Mouse (Mus musculus): Measurements from ENCODE around the gene Kdsr. TPM values are rescaled to one million over a fixed set of nuclear protein-coding genes. Genes with fewer than 3 reads are reported as not detected.
"Not testable (repeated sequence)": the region's sequence is repeated elsewhere in the genome, so short reads cannot be mapped to it uniquely, and the experiment has no call there.

Kdsr gene
- polyA plus RNA-seq, 1 experiment from 2014 or later = 8.0 TPM

DNA sequence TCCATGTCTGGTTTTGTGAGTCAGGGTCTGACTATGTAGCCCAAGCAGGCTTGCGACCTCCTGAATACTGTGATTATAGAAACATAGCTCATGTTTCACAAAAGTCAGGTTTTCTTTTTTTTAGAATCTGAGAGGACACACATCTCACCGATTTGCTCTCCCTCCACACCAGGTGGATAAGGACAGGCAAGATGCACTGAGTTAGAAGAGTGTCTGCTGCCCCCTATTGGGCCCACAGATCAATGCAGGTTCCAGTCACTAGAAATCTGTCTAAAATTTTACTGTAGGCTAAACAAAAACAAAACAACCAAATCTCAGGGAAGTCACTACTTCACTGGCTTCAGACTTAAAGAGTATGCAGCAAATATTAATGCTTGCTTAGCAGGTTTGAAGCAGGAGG is 23.9 kb downstream of the Kdsr start:
- no peak overlapping the region for H3K27ac ChIP-seq (ENCODE audit: low read depth)
- DNase-seq (peak; percentile 50), ATAC-seq (no peak)
- peaks cover 13% of the 10 kb centered on the region for H3K36me3 ChIP-seq (replicated peaks; ENCODE audit: insufficient read depth, low read length)
- no peak overlapping the region for H3K4me2 ChIP-seq (ENCODE audit: low read depth, low read length)
- no peak overlapping the region for H3K9ac ChIP-seq (replicated peaks)
- H3K9me3 ChIP-seq (ENCODE audit: low read length) = no peaks in the 10 kb centered on the region
- WGBS (ENCODE audit: insufficient replicate concordance) = 68% methylated on average over 2 of the region's 2 CpGs
- H3K4me3 ChIP-seq (ENCODE audit: low read depth, low read length) = no peak overlapping the region
- H3K4me1 ChIP-seq (ENCODE audit: insufficient read depth) = no peaks in the 10 kb centered on the region
- H3K27me3 ChIP-seq (ENCODE audit: insufficient read depth, low read length) = no peaks in the 10 kb centered on the region
- TF ChIP-seq CTCF (IDR thresholded peaks at IDR 0.05; ENCODE audit: low read depth) (peak; percentile 75), EP300 (IDR thresholded peaks at IDR 0.05; ENCODE audit: low read depth) (no peak)

DNA sequence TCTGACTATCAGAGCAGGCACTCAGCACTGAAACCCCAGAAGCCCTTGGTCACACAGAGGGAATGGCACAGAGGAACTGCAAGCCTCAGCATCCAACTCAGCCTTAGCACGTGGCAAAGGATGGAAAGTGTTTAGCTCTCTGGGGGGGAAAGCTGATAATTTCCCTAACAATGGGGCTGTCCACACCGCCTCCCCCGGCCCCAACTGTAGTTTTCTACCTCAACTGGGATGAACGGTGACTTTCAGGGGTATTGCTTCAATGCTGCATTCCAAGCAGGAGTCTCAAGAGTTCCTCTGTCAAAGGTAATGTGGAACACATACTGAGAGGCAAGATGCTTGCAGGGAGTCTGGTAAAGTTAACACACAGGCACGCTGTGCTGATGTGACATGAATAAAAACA is 37.5 kb downstream of the Kdsr start:
- Histone ChIP-seq H3K4me2 (ENCODE audit: low read depth, low read length) (no peak overlapping the region), H3K27ac (ENCODE audit: low read depth) (no peak overlapping the region), H3K4me1 (ENCODE audit: insufficient read depth) (no peaks in the 10 kb centered on the region), H3K36me3 (replicated peaks; ENCODE audit: insufficient read depth, low read length) (0 out of 2 replicates have a peak, but pooled peaks cover 3% of the 10 kb centered on the region), H3K9ac (replicated peaks) (no peak overlapping the region), H3K27me3 (ENCODE audit: insufficient read depth, low read length) (no peaks in the 10 kb centered on the region), H3K4me3 (ENCODE audit: low read depth, low read length) (no peak overlapping the region), H3K9me3 (ENCODE audit: low read length) (no peaks in the 10 kb centered on the region)
- DNase-seq (no peak), ATAC-seq (no peak)
- 75% methylated on average over 5 of the region's 5 CpGs for WGBS (ENCODE audit: insufficient replicate concordance)
- TF ChIP-seq EP300 (IDR thresholded peaks at IDR 0.05; ENCODE audit: low read depth) (no peak), CTCF (IDR thresholded peaks at IDR 0.05; ENCODE audit: low read depth) (no peak)

DNA sequence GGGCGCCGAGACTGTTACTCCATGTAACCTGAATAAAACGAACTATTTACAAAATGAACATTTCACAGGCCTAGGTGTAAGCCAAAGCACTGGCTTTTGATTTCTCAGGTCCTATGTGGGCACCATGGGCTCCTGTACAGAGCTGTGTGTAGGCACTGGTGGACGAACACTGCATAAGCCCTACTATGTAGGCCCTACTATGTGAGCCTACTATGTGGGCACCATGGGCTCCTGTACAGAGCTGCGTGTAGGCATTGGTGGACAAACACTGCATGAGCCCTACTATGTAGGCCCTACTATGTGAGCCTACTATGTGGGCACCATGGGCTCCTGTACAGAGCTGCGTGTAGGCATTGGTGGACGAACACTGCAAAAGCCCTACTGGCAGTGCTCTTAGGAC is 41.8 kb downstream of the Kdsr start:
- H3K4me3 ChIP-seq (ENCODE audit: low read depth, low read length); H3K9ac ChIP-seq (replicated peaks); ATAC-seq; H3K9me3 ChIP-seq (ENCODE audit: low read length); H3K4me2 ChIP-seq (ENCODE audit: low read depth, low read length); H3K36me3 ChIP-seq (replicated peaks; ENCODE audit: insufficient read depth, low read length); H3K27ac ChIP-seq (ENCODE audit: low read depth); H3K4me1 ChIP-seq (ENCODE audit: insufficient read depth); DNase-seq: not testable (repeated sequence)
- WGBS (ENCODE audit: insufficient replicate concordance) = 67% methylated on average over 7 of the region's 7 CpGs
- H3K27me3 ChIP-seq (ENCODE audit: insufficient read depth, low read length) = peaks cover 14% of the 10 kb centered on the region

DNA sequence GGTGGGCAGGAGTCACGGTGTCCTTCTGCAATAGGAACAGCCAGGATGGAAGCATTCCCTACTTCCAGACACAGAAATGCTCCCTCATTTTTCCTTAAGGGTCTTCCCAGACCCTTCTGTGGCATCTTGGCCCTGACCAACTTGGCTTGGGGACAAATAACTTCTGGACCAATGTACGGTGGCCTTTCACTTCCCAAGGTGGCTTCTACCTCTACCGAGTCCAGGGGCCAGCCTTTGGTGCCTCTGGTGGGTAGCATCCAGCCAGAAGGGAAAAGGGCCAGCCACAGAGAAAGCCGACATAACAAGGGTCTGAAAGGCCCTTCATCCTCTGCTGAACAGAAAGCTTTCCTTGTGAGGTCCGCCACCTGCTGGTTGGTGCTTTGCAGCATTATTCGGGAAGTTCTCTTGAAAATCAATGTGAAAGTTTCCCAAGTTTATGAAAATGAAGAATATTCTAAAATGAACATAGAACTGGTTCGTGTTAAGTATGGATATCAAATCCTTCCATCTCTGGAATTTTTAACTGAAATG is 42.4 kb downstream of the Kdsr start:
- no peak overlapping the region for H3K4me3 ChIP-seq (ENCODE audit: low read depth, low read length)
- H3K27me3 ChIP-seq (ENCODE audit: insufficient read depth, low read length) = peaks cover 20% of the 10 kb centered on the region
- H3K27ac ChIP-seq (ENCODE audit: low read depth) = no peak overlapping the region
- no peak overlapping the region for H3K9ac ChIP-seq (replicated peaks)
- H3K4me2 ChIP-seq (ENCODE audit: low read depth, low read length) = no peak overlapping the region
- peaks cover 7% of the 10 kb centered on the region for H3K4me1 ChIP-seq (ENCODE audit: insufficient read depth)
- no peaks in the 10 kb centered on the region for H3K9me3 ChIP-seq (ENCODE audit: low read length)
- TF ChIP-seq EP300 (IDR thresholded peaks at IDR 0.05; ENCODE audit: low read depth) (no peak), CTCF (IDR thresholded peaks at IDR 0.05; ENCODE audit: low read depth) (peak; percentile 81)
- DNase-seq = peak; percentile 65
- H3K36me3 ChIP-seq (replicated peaks; ENCODE audit: insufficient read depth, low read length) = no peaks in the 10 kb centered on the region
- ATAC-seq = no peak
- WGBS (ENCODE audit: insufficient replicate concordance) = 33% methylated on average over 7 of the region's 7 CpGs

DNA sequence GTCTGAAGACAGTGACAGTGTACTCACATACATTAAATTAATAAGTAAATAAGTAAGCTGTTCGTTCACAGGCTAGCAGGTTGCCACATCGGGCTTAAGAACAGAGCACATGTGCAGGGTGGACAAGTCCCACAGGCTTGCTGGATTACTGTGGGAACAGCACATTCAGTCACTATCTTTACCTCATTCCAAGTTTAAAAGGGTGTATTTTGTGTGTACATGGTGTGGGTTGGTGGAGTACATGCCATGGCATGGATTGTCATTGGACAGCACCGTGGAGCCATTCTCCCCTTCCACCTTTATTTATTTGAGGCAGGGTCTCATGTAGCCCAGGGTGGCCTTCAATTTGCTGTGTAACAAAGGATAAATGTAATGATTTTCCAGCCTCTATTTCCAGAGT is 43.4 kb downstream of the Kdsr start:
- no peak for ATAC-seq

DNA sequence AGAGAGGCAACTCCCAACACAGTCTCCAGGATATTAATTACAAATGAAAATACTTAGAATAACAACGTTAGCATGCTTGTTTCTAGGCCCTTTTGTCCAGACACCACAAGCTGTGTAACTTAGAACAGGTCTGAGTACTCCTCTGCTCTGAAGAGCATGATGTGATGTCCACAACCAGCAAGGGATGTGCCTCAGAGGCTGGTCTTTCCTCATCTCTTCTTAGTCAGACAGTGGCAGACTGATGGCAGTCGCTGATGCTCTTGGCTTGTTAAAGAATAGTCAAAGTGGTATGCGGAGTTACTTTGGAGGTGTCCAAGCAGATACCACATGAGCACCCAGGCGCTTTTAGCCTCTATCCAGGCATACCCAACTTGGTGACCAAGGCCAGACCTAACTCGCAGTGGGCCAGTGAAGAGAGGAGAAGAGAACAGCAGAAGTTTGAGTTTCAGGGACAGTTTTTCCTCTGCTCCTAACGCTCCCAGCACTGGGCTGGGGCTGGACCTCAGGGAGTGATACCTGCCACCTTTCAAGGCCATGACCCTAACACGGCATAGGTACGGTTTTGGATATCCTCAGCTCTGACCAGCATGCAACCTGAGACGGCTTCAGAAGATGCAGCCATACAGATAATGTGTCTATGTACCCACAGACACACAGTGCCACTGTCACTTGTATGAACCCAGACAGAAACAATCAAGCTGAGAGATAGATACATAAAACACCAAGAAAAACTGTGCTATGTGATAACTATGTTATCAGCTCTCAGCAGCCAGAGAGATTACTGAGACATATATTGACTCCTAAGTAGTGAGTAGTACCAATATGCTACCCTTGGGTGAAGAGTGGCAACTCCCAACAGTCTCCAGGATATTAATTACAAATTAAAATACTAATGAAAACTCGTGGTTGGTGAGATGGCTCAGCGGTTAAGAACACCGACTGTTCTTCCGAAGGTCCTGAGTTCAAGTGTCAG is 44.1 kb downstream of the Kdsr start:
- no peak overlapping the region for H3K9ac ChIP-seq (replicated peaks)
- peak overlapping the region; percentile 92; the same call in 1 of the 2 replicates for H3K4me2 ChIP-seq (ENCODE audit: low read depth, low read length)
- H3K4me3 ChIP-seq (ENCODE audit: low read depth, low read length) = no peak overlapping the region
- peaks cover 25% of the 10 kb centered on the region for H3K27me3 ChIP-seq (ENCODE audit: insufficient read depth, low read length)
- no peak for TF ChIP-seq CTCF (IDR thresholded peaks at IDR 0.05; ENCODE audit: low read depth)
- no peak for TF ChIP-seq EP300 (IDR thresholded peaks at IDR 0.05; ENCODE audit: low read depth)
- 76% methylated on average over 13 of the region's 13 CpGs for WGBS (ENCODE audit: insufficient replicate concordance)
- H3K4me1 ChIP-seq (ENCODE audit: insufficient read depth) = peaks cover 7% of the 10 kb centered on the region
- H3K9me3 ChIP-seq (ENCODE audit: low read length) = no peaks in the 10 kb centered on the region
- DNase-seq (no peak), ATAC-seq (no peak)
- no peak overlapping the region for H3K27ac ChIP-seq (ENCODE audit: low read depth)
- H3K36me3 ChIP-seq (replicated peaks; ENCODE audit: insufficient read depth, low read length) = no peaks in the 10 kb centered on the region

More for the DNA sequence above, 43.4 kb downstream of the Kdsr start:
- Histone ChIP-seq H3K27me3 (ENCODE audit: insufficient read depth, low read length) (peaks cover 25% of the 10 kb centered on the region), H3K36me3 (replicated peaks; ENCODE audit: insufficient read depth, low read length) (no peaks in the 10 kb centered on the region), H3K4me3 (ENCODE audit: low read depth, low read length) (no peak overlapping the region), H3K4me1 (ENCODE audit: insufficient read depth) (peaks cover 7% of the 10 kb centered on the region), H3K27ac (ENCODE audit: low read depth) (no peak overlapping the region), H3K9ac (replicated peaks) (no peak overlapping the region), H3K9me3 (ENCODE audit: low read length) (no peaks in the 10 kb centered on the region), H3K4me2 (ENCODE audit: low read depth, low read length) (no peak overlapping the region)
- DNase-seq = no peak
- WGBS (ENCODE audit: insufficient replicate concordance) = 75% methylated on average over 3 of the region's 3 CpGs
- no peak for TF ChIP-seq EP300 (IDR thresholded peaks at IDR 0.05; ENCODE audit: low read depth)
- no peak for TF ChIP-seq CTCF (IDR thresholded peaks at IDR 0.05; ENCODE audit: low read depth)
